8 mouse cellular contexts compared by ENCODE assay signal in the genomic region with DNA sequence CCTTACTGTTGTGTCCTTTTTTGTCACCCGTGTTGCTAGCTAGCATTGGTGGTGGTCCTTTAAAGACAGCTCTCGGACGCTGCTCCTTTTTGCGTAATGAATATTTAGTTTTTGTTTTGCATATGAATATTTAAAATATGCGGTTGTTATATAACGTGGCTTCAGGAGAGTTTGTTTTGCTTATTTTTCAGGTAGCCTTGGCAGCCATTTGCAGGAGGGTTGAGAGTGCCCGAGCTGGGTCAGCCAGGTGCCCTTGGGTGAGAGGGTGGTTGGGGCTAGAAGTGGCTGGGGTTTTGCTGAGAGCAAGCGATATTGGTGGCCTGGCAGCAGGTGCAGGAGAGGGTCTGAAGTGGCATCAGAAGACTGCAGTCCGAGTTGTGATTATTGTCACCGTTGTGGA. TPM values are rescaled to one million over a fixed set of nuclear protein-coding genes. Genes with fewer than 3 reads are reported as not detected.
DNase-seq lines count a peak whose midpoint lies in the region; ATAC-seq and TF ChIP-seq lines count a peak whose summit lies in the region.

No protein-coding gene starts in this region.

- H3K36me3 ChIP-seq in lung, postnatal 0 days (ENCODE audit: insufficient read depth, low read length): peaks cover 6% of the 10 kb centered on the region; the same call in 1 of the 2 replicates
- no peaks in the 10 kb centered on the region for H3K36me3 ChIP-seq in stomach, embryonic 16.5 days (ENCODE audit: control insufficient read depth, insufficient read depth, low read length)

- H3K4me2 ChIP-seq in lung, postnatal 0 days (replicated peaks; ENCODE audit: low read depth, low read length): peak overlapping the region; percentile 85
- peak overlapping the region; percentile 86 for H3K4me2 ChIP-seq in stomach, embryonic 16.5 days (ENCODE audit: low read depth, low read length)

- TF ChIP-seq CTCF in lung, postnatal 0 days (IDR thresholded peaks at IDR 0.05): no peak

- peaks cover 9% of the 10 kb centered on the region; the same call in 1 of the 2 replicates for H3K4me1 ChIP-seq in lung, postnatal 0 days (ENCODE audit: insufficient read depth, low read depth, low read length)
- H3K4me1 ChIP-seq in stomach, embryonic 16.5 days (ENCODE audit: control insufficient read depth, insufficient read depth, low read length): peaks cover 13% of the 10 kb centered on the region

- DNase-seq in cerebellum, adult 11-12 months: peak; percentile 58
- DNase-seq in cerebellum, adult 11 months: no peak
- DNase-seq in adrenal gland, postnatal 14 days: peak; percentile 53
- peak; percentile 16 to 23 for DNase-seq in heart, adult 9 months (ENCODE audit: low spot score in 2 of 2)
- DNase-seq in kidney, adult 9 months: peak; percentile 77
- peak; percentile 49 for DNase-seq in lung, postnatal 0 days (ENCODE audit: low spot score)
- no peak for DNase-seq in urinary bladder, postnatal 25 days (ENCODE audit: low spot score)

- no peaks in the 10 kb centered on the region for H3K27me3 ChIP-seq in lung, postnatal 0 days (replicated peaks; ENCODE audit: insufficient read depth, low read length)
- no peaks in the 10 kb centered on the region for H3K27me3 ChIP-seq in stomach, embryonic 16.5 days (ENCODE audit: control insufficient read depth, insufficient read depth, low read length)

- WGBS in lung, postnatal 0 days: 5% methylated on average over 10 of the region's 10 CpGs
- WGBS in stomach, embryonic 16.5 days: 5% methylated on average over 10 of the region's 10 CpGs

- peak overlapping the region; percentile 74 for H3K9ac ChIP-seq in lung, postnatal 0 days (replicated peaks; ENCODE audit: low read depth)
- peak overlapping the region; percentile 74 for H3K9ac ChIP-seq in stomach, embryonic 16.5 days (ENCODE audit: low read length)

- no peak for ATAC-seq in lung, postnatal 0 days
- no peak for ATAC-seq in stomach, embryonic 16.5 days (ENCODE audit: insufficient read depth, low FRiP score)

- H3K27ac ChIP-seq in lung, postnatal 0 days (ENCODE audit: low read length): peak overlapping the region; percentile 95
- peak overlapping the region; percentile 89 for H3K27ac ChIP-seq in stomach, embryonic 16.5 days (ENCODE audit: low read length)

- peak; percentile 19; the same call in 1 of the 2 replicates for TF ChIP-seq EP300 in lung, postnatal 0 days (IDR thresholded peaks at IDR 0.05)

- H3K9me3 ChIP-seq in lung, postnatal 0 days (ENCODE audit: low read length): no peaks in the 10 kb centered on the region
- no peaks in the 10 kb centered on the region for H3K9me3 ChIP-seq in stomach, embryonic 16.5 days (replicated peaks; ENCODE audit: control insufficient read depth, low read length)

- peak overlapping the region; percentile 89 for H3K4me3 ChIP-seq in lung, postnatal 0 days (ENCODE audit: low read depth, low read length)
- peak overlapping the region; percentile 82 for H3K4me3 ChIP-seq in stomach, embryonic 16.5 days (replicated peaks; ENCODE audit: low read length)

RNA-seq across cellular contexts. Expression of a gene that starts 1.9 kb away (rescaled TPM):
- total RNA-seq in adrenal gland, postnatal 14 days (2021): 674 and 682 TPM in 2 replicates
- polyA plus RNA-seq in lung, postnatal 0 days (2015; fragmentation: Nextera tagmentation; extraction: Ambion mirVana): 195 and 289 TPM in 2 replicates
- 125 and 130 TPM in 2 replicates for polyA plus RNA-seq in stomach, embryonic 16.5 days (2015; fragmentation: Nextera tagmentation; extraction: Ambion mirVana)

RNA-seq across cellular contexts. Expression of a gene that starts 14.6 kb away (rescaled TPM):
- total RNA-seq in adrenal gland, postnatal 14 days (2021): 58.1 and 63.8 TPM in 2 replicates
- polyA plus RNA-seq in lung, postnatal 0 days (2015; fragmentation: Nextera tagmentation; extraction: Ambion mirVana): 127 and 131 TPM in 2 replicates
- 101 and 105 TPM in 2 replicates for polyA plus RNA-seq in stomach, embryonic 16.5 days (2015; fragmentation: Nextera tagmentation; extraction: Ambion mirVana)

RNA-seq across cellular contexts. Expression of a gene that starts 43.6 kb away (rescaled TPM):
- total RNA-seq in adrenal gland, postnatal 14 days (2021): not detected in 2 replicates
- not detected in 2 replicates for polyA plus RNA-seq in lung, postnatal 0 days (2015; fragmentation: Nextera tagmentation; extraction: Ambion mirVana)
- not detected in 2 replicates for polyA plus RNA-seq in stomach, embryonic 16.5 days (2015; fragmentation: Nextera tagmentation; extraction: Ambion mirVana)

RNA-seq across cellular contexts. Expression of a gene that starts 48.0 kb away (rescaled TPM):
- total RNA-seq in adrenal gland, postnatal 14 days (2021): 90.9 and 102 TPM in 2 replicates
- 42.8 and 46.0 TPM in 2 replicates for polyA plus RNA-seq in lung, postnatal 0 days (2015; fragmentation: Nextera tagmentation; extraction: Ambion mirVana)
- 137 TPM in 2 replicates for polyA plus RNA-seq in stomach, embryonic 16.5 days (2015; fragmentation: Nextera tagmentation; extraction: Ambion mirVana)

RNA-seq across cellular contexts. Expression of a gene that starts 52.4 kb away (rescaled TPM):
- 0.30 and 0.45 TPM in 2 replicates for total RNA-seq in adrenal gland, postnatal 14 days (2021)
- 0.18 and 0.23 TPM in 2 replicates for polyA plus RNA-seq in lung, postnatal 0 days (2015; fragmentation: Nextera tagmentation; extraction: Ambion mirVana)
- polyA plus RNA-seq in stomach, embryonic 16.5 days (2015; fragmentation: Nextera tagmentation; extraction: Ambion mirVana): 0.15 TPM in 1 of 2 replicates, not detected in the other

Comparison
In these comparisons a context has a peak if more than half of its experiments do, and no peak if none do; other contexts are left out.
1. DNase-seq: peak in cerebellum, adult 11-12 months (single experiment), adrenal gland, postnatal 14 days (single experiment), heart, adult 9 months (2 of 2), kidney, adult 9 months (single experiment) and lung, postnatal 0 days (single experiment); none in cerebellum, adult 11 months (single experiment) and urinary bladder, postnatal 25 days (single experiment).